Mouse (Mus musculus): Measurements from ENCODE around the gene Mtfmt.

DNA sequence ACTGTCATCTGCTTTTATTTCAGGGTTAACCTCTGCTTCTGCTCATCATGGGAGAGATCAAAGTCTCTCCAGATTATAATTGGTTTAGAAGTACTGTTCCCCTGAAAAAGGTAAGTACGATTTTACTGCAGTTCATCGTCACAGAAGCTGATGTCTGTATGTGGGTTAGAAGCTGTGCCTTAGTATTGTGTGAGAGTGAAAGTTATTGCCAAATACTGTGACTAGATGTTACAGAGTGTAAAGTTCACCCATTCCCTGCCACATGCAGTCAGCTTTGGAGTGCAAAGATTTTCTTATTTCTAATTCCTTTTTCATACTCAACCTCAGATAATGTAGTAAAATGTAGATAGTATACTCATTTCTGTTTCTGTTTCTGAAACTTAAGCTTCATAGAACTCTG is 29.7 kb downstream of the Mtfmt start:
- no peak for TF ChIP-seq CTCF (IDR thresholded peaks at IDR 0.05; ENCODE audit: low read depth, low read length)
- no peak for TF ChIP-seq TAL1 (conservative IDR thresholded peaks at IDR 0.05; ENCODE audit: low read depth, low read length)
- no peak for TF ChIP-seq GATA1 (IDR thresholded peaks at IDR 0.05; ENCODE audit: borderline replicate concordance, low read length)
- TF ChIP-seq GATA2 (IDR thresholded peaks at IDR 0.05; ENCODE audit: borderline replicate concordance, low read depth, low read length), result no peak
